Mouse (Mus musculus) A20 (cell line): ENCODE measurements at regions not wholly inside any gene's neighbourhood (a gene's known extent, or its start where the extent isn't known, plus 50 kb on each side); places are given as distances from the start of the nearest gene placed in this dataset.

Experiments
- DNase-seq: peaks from one replicate; pipeline ENCODE4 v3.0.0-alpha.2; 2011; ENCODE audit warnings: low read depth, low spot score

GRCm38 (mm10) chr16:93417831-93418230 is 186.0 kb downstream of the Setd4 start:
- DNase-seq, result no peak

- DNase-seq, result no peak
Observed at GRCm38 (mm10) chr16:93392024-93392675, 211.7 kb downstream of the Setd4 start.

DNA sequence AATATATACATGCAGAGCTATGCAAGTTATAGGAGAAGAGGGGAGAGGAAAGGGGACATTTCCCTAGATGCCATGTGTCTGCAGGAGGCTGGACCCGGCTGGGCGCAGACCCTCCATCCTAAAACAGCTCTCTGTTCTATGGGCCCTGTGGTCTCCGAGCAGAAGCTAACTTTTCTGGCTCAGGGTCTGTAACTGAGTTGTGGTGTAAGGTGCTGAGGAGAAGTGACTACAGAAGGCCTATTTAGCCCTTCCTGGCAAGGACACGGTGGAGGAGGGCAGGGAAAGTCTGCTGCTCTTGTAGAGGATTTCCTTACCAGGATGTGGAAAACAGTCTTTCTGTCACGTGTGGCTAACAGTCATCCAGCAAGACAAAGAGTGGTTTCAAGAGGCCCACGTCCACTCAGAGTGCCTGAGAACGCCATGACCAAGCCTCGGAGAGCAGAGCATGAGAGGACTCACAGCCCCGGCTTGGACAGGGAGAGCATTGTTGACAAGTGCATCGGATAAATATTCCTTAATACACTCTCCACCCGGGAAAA is 216.2 kb downstream of the Setd4 start:
- no peak for DNase-seq

- no peak for DNase-seq
Observed at GRCm38 (mm10) chr16:93384039-93384537, 219.8 kb downstream of the Setd4 start.

- no peak for DNase-seq
Observed at GRCm38 (mm10) chr16:93382945-93383344, 220.9 kb downstream of the Setd4 start.

DNA sequence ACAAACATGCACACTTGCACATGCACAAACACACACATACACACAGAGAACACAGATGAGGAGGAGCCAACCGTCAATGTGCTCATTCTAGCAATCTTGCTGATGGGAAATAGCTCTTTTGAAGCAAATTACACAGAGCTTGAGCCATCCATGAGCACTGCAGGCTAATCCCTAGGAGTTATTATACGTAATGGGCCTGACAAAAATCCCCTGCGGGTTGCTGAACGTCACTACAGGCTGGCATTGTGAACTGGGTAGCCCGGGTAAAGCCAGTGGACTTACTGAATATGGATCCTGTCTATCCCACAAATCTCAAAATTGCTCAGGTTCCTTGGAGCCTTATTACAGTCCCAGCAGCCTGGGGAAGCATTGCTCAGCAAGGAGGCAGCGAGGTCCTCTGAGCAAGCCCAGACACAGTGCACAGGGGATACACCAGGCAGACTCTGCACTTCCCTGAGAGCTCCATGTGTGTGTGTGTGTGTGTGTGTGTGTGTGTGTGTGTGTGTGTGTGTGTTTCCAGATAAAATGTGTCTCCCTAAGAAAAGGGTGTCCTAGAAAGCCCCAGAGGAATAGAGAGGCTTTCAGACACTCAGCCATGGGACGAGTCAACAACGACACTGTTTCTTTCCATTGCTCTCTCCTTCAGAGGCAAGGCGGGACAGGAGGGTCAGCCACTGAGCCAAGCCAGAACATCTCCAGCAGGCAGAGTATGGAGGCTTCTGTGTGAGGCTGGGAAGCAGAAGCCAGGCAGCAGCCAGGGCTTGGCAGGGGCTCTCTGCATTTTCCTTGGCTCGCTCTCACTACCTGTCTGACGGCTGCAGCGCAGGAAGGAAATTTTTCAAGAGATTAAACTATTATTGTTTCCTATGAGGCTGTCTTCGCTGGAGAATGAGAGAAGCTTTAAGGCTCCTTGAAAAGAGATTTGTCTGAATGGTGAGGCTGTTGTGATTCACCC is 222.9 kb downstream of the Setd4 start:
- DNase-seq, result no peak

DNA sequence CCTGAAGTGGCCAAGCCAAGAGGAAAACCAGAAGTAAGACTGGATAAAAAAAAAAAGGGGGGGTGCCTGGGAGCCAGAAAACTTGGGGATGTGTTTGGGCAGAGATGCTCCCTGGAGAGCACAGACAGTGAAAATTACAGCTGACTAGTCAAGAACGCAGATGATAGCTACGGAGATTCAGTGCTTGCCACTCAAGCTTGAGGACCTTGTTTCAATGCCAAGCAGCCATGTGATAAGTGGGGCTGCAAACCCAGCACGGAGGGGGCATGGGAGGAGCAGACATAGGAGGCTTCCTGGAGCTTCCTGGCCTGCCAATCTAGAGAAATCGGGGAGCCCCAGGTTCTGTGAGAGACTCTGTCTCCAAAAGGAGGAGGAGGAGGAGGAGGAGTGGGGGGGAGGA is 223.7 kb downstream of the Setd4 start:
- DNase-seq, result no peak

DNA sequence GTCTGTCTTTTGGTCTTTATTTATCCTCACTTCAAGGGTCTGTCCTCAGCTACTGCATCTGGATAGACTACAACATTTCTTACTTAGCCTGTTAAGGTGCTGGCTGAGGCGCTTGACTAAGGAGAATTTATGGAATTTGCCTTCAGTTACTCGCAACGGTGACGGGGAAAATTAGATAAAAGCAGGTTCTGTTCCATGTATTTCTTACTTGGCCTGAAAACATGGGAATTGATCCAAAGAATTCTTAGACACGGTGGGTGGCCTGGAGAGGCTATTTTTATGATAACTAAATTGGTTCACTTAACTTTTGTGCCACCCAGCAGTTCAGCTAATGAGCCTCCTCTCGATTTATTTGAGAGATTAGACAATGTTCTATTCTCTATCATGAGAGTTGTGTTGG is 224.3 kb downstream of the Setd4 start:
- no peak for DNase-seq

DNA sequence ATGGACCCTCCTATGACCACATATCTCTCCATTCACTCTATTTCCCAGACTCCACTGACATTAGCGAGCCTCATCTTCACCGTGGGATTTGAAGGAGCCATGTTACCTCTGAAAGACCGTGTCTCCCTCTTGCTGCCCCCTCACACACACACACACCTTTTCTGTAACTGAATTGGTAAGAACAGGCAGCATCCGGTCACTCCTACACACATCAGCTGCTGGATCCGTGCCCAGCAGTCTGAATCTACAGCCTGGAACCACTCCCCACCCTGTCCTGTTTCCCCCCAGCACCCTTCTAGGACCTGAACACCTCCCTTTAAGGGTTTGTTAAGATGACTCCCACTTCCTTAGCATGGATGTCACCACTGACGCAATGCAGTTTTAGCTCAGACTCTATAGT is 229.2 kb downstream of the Setd4 start:
- no peak for DNase-seq

GRCm38 (mm10) chr16:93369766-93370146 is 234.1 kb downstream of the Setd4 start:
- no peak for DNase-seq

GRCm38 (mm10) chr16:93368824-93369765 is 234.8 kb downstream of the Setd4 start:
- no peak for DNase-seq

- no peak for DNase-seq
Observed at GRCm38 (mm10) chr16:93367995-93368394, 235.9 kb downstream of the Setd4 start.

DNA sequence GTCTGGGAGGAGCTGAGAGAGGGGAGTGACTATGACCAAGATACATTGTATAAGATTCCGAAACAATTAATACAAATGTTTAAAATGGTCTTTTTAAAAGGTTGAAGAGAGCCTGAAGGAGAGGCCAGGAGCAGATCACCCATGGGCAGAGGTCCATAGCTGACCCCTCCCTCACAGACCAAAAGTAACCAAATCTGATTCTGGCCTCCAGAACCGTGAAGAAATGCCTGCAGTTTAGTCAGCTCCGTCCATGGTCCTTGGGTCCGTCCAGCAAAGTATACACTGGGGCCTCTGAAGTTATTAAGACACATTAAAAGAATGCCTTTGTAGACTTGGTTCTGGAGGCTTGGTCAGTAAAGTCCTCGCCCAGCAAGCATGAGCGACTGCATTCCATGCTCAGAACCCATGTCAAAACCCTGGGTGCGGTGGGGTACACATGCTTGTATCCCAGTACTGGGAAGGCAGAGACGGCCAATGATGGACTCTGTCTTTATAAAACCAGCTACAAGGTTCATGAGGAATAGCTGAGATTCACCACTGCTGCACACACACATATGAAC is 236.5 kb downstream of the Setd4 start:
- DNase-seq, result no peak

DNA sequence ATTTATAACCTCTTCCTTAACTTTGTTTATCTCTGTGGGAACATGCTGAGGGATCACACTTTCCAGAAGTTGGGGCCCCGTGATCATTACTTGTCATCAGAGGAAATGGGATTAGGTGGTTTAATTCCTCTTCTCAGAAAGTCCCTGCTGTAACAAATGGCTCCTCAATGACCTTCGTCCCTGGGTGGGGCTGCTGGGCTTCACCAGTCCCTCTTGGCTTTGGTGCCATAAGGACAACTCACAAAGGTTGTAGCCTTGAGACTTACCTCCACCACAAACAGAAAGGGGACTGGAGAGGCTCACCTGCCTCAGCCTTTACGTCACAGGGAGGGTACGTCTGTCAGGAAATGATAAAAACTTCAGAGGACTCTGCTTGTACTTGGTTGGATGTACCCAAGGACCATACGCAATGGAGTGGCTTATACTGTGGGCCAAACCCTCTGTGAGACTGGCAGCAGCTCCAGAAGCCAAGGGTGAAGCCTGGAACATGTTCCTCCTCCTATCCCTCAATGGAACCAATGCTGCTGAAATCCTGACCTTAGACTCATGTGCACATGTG is 237.4 kb downstream of the Setd4 start:
- no peak for DNase-seq

DNA sequence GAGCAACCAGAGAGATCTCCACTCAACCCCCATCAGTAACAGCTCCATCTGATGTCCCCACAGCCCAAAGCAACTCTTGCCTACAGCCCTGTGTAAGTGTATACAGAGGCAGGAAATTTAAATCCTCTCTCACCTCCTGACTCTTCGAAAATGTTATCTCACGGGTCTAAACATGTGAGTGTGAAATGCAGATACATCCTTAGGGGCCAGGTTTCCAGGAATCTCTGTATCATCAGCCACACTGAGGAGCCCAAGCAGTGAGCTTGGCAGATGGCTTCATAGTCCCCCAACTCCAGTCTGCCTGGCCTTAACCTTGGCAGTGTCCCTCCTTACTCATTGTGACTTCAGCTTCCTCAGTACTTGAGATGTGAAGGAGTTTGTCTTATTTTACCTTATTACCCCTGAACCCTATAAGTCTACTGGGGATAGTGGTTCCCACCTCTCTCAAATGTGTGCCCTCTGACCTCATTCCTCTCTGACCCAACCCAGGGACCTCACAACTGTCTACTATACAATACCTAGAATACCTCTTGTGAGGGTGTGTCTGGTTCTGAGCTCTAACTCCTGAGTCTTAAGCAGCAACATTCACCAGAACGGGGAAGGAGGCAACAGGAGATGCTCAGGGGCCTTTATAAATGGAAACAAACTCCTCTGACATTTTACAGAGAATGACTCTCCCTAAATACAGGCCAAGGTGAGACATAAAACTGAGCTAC is 238.5 kb downstream of the Setd4 start:
- no peak for DNase-seq

DNA sequence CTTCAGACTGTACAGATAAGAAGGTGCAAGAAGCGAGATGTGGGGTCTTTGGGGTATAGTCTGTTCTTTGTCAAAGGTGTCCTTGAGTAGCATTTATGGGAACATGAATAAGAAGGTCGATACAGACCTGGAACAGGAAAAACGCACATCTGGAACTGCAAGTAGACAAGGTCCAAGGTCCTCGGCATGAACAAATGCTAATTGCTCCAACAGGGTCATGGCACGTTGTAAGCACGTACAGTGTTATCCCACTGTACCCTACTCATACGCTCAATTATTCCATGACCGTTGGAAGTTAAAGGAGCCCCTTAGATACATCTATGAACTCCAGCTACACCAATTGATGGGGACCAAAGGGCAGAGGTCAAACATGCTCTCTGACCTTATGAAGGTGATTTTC is 244.1 kb downstream of the Setd4 start:
- DNase-seq, result no peak

DNA sequence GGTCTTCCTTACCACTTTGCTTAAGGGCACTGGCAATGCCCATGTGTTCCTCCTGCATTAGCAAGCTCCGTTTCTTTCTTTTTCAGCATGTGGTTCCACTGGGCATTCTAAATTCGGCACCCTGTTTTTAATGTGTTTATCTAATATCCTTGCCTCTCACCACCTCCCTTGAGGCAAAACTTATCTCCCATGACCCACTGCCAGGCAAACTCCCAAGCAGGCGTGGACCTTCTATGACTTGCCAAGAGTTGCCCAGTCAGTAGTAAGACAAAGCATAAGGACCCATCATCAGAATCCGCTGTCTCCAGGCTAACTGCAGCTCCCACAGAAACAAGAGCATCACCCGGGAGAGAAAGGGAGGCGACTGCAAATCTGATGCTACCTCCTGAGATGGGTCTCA is 245.2 kb downstream of the Setd4 start:
- no peak for DNase-seq

- no peak for DNase-seq
Observed at GRCm38 (mm10) chr16:93358166-93358565, 245.7 kb downstream of the Setd4 start.

DNA sequence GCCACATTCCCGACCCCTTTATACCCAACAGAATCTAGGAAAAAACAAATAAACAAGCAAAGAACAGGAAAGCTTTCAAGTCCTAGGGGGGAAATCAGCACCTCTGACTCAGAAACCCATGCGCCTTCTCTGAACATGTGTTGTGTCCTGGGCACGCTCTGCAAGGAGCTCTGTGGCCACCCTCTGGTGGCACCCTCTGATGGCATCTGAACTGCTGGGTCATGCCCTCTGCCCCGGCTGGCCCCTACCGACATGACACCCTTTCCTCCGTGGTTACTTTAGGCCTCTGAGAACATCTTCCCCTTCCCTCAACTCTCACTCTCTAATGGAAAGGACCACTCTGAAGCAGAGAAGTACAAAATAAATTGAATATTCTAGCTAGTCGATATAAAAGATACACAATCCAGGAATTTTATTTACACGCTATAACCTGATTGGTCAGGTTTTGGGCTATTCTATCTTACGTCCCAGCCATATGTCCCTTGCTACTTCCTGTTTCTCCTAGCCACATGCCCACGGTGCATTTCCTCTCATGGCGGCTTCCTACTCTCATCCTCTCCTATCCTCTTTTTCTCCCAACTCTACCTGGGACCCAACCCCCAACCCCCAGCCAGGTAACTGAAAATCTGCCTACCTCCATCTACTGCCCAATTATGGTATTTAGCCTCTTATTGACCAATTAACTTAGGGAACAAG is 248.5 kb downstream of the Setd4 start:
- no peak for DNase-seq

DNA sequence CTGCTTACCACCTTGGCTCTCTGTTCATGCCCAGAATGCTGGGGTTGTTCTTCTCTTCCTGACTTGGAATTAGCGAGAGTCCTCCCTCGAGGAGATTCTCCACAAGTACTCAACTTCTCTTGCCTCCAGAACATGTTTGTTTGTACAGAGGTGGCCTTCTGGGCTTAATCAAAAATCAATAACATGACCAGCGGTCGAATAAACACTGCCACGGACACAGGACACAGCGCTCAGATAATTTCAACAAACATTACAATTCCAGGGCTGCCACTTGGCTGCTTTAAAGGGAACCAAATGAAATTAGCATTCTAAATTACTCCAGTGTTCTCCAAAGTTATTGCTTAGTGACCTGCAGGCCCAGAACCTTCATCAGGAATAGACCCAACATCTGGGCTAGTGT is 249.9 kb downstream of the Setd4 start:
- no peak for DNase-seq
